Mouse (Mus musculus): ENCODE measurements around the gene Alg2.
A peak's percentile ranks its signal among the peaks of the same experiment; 100 is the strongest.

The Alg2 gene

GRCm38 (mm10) chr4:47473968-47474729, at the start of gene Alg2, which contains the start of gene Sec61b:
TSS of gene Alg2 (minus strand) at chr4:47474333.
TSS of gene Sec61b (plus strand) at chr4:47474658.
- DNase-seq (ENCODE audit: low read depth in 2 of 2, low spot score in 2 of 2) = peak; percentile 94 to 95

GRCm38 (mm10) chr4:47521884-47522605, 47.9 kb upstream of the Alg2 start:
- no peak for DNase-seq (ENCODE audit: low read depth in 2 of 2, low spot score in 2 of 2)

- no peak for DNase-seq (ENCODE audit: low read depth in 2 of 2, low spot score in 2 of 2)
Observed at GRCm38 (mm10) chr4:47520076-47520475, 45.9 kb upstream of the Alg2 start.

- no peak for DNase-seq (ENCODE audit: low read depth in 2 of 2, low spot score in 2 of 2)
Observed at GRCm38 (mm10) chr4:47518551-47519181, 44.5 kb upstream of the Alg2 start.

GRCm38 (mm10) chr4:47504841-47505517, 30.8 kb upstream of the Alg2 start:
- no peak for DNase-seq (ENCODE audit: low read depth in 2 of 2, low spot score in 2 of 2)

GRCm38 (mm10) chr4:47503045-47503444, 28.9 kb upstream of the Alg2 start:
- no peak for DNase-seq (ENCODE audit: low read depth in 2 of 2, low spot score in 2 of 2)

- DNase-seq (ENCODE audit: low read depth in 2 of 2, low spot score in 2 of 2) = peak; percentile 11 to 45
Observed at GRCm38 (mm10) chr4:47502546-47502971, 28.4 kb upstream of the Alg2 start.

GRCm38 (mm10) chr4:47499121-47499545, 25.0 kb upstream of the Alg2 start:
- no peak for DNase-seq (ENCODE audit: low read depth in 2 of 2, low spot score in 2 of 2)

GRCm38 (mm10) chr4:47497811-47498385, 23.8 kb upstream of the Alg2 start:
- no peak for DNase-seq (ENCODE audit: low read depth in 2 of 2, low spot score in 2 of 2)

- no peak for DNase-seq (ENCODE audit: low read depth in 2 of 2, low spot score in 2 of 2)
Observed at GRCm38 (mm10) chr4:47494686-47495085, 20.6 kb upstream of the Alg2 start.

- no peak for DNase-seq (ENCODE audit: low read depth in 2 of 2, low spot score in 2 of 2)
Observed at GRCm38 (mm10) chr4:47494137-47494536, 20.0 kb upstream of the Alg2 start.

- DNase-seq (ENCODE audit: low read depth in 2 of 2, low spot score in 2 of 2) = no peak
Observed at GRCm38 (mm10) chr4:47493456-47493855, 19.3 kb upstream of the Alg2 start.

GRCm38 (mm10) chr4:47492311-47493086, 18.4 kb upstream of the Alg2 start:
- DNase-seq (ENCODE audit: low read depth in 2 of 2, low spot score in 2 of 2) = no peak

GRCm38 (mm10) chr4:47491243-47491642, 17.1 kb upstream of the Alg2 start:
- DNase-seq (ENCODE audit: low read depth in 2 of 2, low spot score in 2 of 2) = no peak

- no peak for DNase-seq (ENCODE audit: low read depth in 2 of 2, low spot score in 2 of 2)
Observed at GRCm38 (mm10) chr4:47480576-47480975, 6.4 kb upstream of the Alg2 start.

- no peak for DNase-seq (ENCODE audit: low read depth in 2 of 2, low spot score in 2 of 2)
Observed at GRCm38 (mm10) chr4:47480095-47480494, 6.0 kb upstream of the Alg2 start.

GRCm38 (mm10) chr4:47477539-47477938, 3.4 kb upstream of the Alg2 start:
- DNase-seq (ENCODE audit: low read depth in 2 of 2, low spot score in 2 of 2) = no peak

GRCm38 (mm10) chr4:47474730-47475643, 854 bp upstream of the Alg2 start:
- DNase-seq (ENCODE audit: low read depth in 2 of 2, low spot score in 2 of 2) = no peak

- no peak for DNase-seq (ENCODE audit: low read depth in 2 of 2, low spot score in 2 of 2)
Observed at GRCm38 (mm10) chr4:47473586-47473967, 556 bp downstream of the Alg2 start.
